Mouse (Mus musculus): Measurements from ENCODE around the gene Gm14137. TPM values are rescaled to one million over a fixed set of nuclear protein-coding genes. Genes with fewer than 3 reads are reported as not detected.

The Gm14137 gene
- polyA plus RNA-seq, 1 experiment from 2014 or later = 0.29 TPM

GRCm38 (mm10) chr2:119157836-119158235 is 16.5 kb upstream of the Gm14137 start:
- no peak overlapping the region for H3K4me2 ChIP-seq
- H3K9me3 ChIP-seq (replicated peaks) = no peaks in the 10 kb centered on the region
- no peaks in the 10 kb centered on the region for H3K27me3 ChIP-seq
- H3K27ac ChIP-seq = no peak overlapping the region
- no peak overlapping the region for H3K9ac ChIP-seq
- ATAC-seq (replicated peaks; ENCODE audit: insufficient number of reproducible peaks, insufficient read depth, low FRiP score, low read depth) = no peak
- peaks cover 22% of the 10 kb centered on the region for H3K4me1 ChIP-seq (replicated peaks)
- peaks cover 14% of the 10 kb centered on the region for H3K36me3 ChIP-seq
- no peak overlapping the region for H3K4me3 ChIP-seq

DNA sequence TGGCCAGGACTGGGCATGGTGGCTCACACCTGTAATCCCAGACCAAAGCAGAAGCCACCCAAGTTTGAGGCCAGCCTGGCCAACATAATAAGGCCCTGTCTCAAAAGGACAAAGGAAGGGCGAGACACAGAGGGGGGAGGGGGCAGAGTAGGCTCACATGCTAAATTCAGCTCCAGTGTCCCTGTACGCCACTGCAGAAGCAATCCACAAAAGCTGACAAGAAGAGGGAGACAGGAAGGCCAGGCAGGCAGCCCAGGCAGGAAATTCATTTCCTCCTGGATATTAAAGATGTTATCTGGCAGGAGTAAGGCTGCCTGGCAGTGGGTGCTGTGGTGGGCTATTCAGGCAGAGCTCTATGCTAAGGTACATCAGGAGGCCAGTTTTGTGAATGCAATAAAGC is 13.1 kb upstream of the Gm14137 start:
- WGBS = 22% methylated on average over 2 of the region's 2 CpGs
- Histone ChIP-seq H3K36me3 (no peaks in the 10 kb centered on the region), H3K27ac (peak overlapping the region; percentile 31), H3K4me3 (no peak overlapping the region), H3K9me3 (replicated peaks) (no peaks in the 10 kb centered on the region), H3K27me3 (peaks cover 9% of the 10 kb centered on the region; the same call in 1 of the 2 replicates), H3K9ac (no peak overlapping the region), H3K4me1 (replicated peaks) (peaks cover 11% of the 10 kb centered on the region), H3K4me2 (no peak overlapping the region)
- no peak for ATAC-seq (replicated peaks; ENCODE audit: insufficient number of reproducible peaks, insufficient read depth, low FRiP score, low read depth)

DNA sequence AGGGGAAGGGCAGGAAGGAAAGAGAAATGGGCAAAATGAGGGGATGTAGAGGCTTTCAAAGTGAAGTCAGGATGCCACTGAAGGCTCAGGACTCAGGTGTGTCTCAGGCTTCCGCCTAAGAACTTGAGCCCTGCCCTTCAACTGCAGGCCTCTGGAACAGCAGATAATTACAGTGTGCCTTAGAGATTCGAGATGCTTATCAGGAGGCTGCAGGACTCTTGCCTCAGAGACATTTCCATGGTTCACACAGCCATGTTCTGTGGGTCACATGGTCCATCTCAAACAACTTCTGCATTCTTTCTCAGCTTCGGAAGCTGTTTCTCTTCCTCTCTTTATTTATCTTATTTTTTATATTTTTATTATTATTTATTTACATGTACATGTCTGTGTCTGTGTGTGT is 11.2 kb upstream of the Gm14137 start:
- Histone ChIP-seq H3K4me2 (no peak overlapping the region), H3K9me3 (replicated peaks) (no peaks in the 10 kb centered on the region), H3K27ac (no peak overlapping the region), H3K4me1 (replicated peaks) (peaks cover 23% of the 10 kb centered on the region), H3K27me3 (peaks cover 20% of the 10 kb centered on the region), H3K36me3 (no peaks in the 10 kb centered on the region), H3K9ac (no peak overlapping the region), H3K4me3 (no peak overlapping the region)
- no peak for ATAC-seq (replicated peaks; ENCODE audit: insufficient number of reproducible peaks, insufficient read depth, low FRiP score, low read depth)
- WGBS = 59% methylated on average over 3 of the region's 3 CpGs

GRCm38 (mm10) chr2:119163999-119164398 is 10.3 kb upstream of the Gm14137 start:
- H3K9me3 ChIP-seq (replicated peaks) = no peaks in the 10 kb centered on the region
- no peaks in the 10 kb centered on the region for H3K36me3 ChIP-seq
- H3K4me1 ChIP-seq (replicated peaks) = peaks cover 23% of the 10 kb centered on the region
- H3K27ac ChIP-seq = no peak overlapping the region
- 82% methylated on average over 4 of the region's 4 CpGs for WGBS
- H3K9ac ChIP-seq = no peak overlapping the region
- no peak overlapping the region for H3K4me2 ChIP-seq
- ATAC-seq (replicated peaks; ENCODE audit: insufficient number of reproducible peaks, insufficient read depth, low FRiP score, low read depth) = no peak
- no peak overlapping the region for H3K4me3 ChIP-seq
- H3K27me3 ChIP-seq = peaks cover 21% of the 10 kb centered on the region

DNA sequence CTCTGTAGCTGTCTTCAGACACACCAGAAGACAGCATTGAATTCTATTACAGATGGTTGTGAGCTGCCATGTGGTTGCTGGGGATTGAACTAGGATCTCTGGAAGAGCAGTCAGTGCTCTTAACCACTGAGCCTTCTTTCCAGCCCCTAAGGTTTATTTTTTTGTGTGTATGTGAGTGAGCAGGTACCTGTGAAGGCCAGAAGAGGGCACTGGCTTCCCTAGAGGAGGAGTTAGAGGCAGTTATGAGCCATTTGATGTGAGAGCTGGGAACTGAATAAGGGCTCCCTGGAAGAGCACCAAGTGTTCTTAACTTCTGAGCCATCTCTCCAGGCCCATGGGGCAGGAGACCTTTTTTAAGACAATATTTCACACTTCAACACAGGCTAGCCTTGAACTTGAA is 8.9 kb upstream of the Gm14137 start:
- Histone ChIP-seq H3K27me3 (peaks cover 21% of the 10 kb centered on the region), H3K9ac (no peak overlapping the region)

DNA sequence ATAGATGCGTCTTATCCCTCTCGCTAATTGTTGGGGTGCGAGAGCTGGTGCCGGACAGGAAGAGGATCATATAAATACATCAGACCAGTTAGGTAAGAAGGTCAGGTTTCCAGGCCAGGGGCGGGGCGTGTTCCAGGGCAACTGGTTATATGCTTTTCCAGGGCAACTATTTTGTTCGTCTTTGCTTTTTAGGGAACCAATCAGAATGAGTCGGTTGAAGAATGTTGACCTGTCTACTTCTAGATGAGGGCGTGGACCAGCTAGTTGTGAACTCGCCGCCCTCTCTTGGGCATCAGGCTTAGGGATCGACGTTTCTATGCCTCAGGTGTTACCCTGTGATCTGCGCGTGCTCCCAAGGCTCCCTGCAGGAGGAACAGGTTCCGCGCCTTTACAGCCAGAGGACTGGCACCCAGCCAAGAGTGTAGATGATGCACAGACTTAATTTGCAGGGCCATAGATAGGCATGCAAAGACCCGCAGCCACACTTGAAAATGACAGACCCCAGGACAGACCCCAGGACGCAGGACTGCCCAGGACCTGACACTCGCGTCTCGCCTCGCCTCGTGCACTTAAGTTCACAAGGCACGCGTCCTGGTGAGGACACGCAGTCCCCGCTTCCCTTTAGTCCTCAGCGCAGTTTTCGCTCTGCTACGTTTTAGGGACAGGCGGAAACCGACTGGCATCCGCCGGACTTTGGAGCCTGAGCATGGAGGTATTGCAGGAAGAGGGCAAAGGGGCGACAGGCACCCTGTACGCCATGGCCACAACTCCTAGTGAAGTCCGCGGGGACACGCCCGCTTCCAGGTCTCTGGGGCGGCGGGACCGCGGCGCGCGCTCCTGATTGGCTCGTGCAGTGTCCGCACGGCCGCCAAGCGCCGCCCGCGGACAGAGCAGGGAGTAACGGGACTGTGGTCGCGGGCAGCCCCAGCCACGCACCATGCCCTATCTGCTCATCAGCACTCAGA is 7.1 kb upstream of the Gm14137 start, which contains the start of gene Gchfr:
Gchfr (plus strand) TSS at position 873 of the 965 bp plus-strand sequence.
- WGBS = under 1% methylated on average over 60 of the region's 60 CpGs
- Histone ChIP-seq H3K4me2 (peak within 1 kb of the TSS; percentile 98), H3K4me1 (replicated peaks) (peaks cover 19% of the 10 kb centered on the region), H3K9me3 (replicated peaks) (no peaks in the 10 kb centered on the region), H3K27me3 (peaks cover 21% of the 10 kb centered on the region), H3K9ac (peak within 1 kb of the TSS; percentile 53), H3K4me3 (peak within 1 kb of the TSS; percentile 61), H3K36me3 (no peaks in the 10 kb centered on the region; the same call in 1 of the 2 replicates), H3K27ac (no peak within 1 kb of the TSS)
- ATAC-seq (replicated peaks; ENCODE audit: insufficient number of reproducible peaks, insufficient read depth, low FRiP score, low read depth) = peak; percentile 78

More for the DNA sequence above, 8.9 kb upstream of the Gm14137 start:
- Histone ChIP-seq H3K4me1 (replicated peaks) (peaks cover 23% of the 10 kb centered on the region), H3K9me3 (replicated peaks) (no peaks in the 10 kb centered on the region), H3K4me2 (no peak overlapping the region), H3K27ac (no peak overlapping the region), H3K4me3 (no peak overlapping the region), H3K36me3 (no peaks in the 10 kb centered on the region)
- no peak for ATAC-seq (replicated peaks; ENCODE audit: insufficient number of reproducible peaks, insufficient read depth, low FRiP score, low read depth)

- Histone ChIP-seq H3K27me3 (peaks cover 21% of the 10 kb centered on the region), H3K9me3 (replicated peaks) (no peaks in the 10 kb centered on the region), H3K36me3 (no peaks in the 10 kb centered on the region; the same call in 1 of the 2 replicates), H3K27ac (no peak overlapping the region), H3K9ac (peak overlapping the region; percentile 53), H3K4me1 (replicated peaks) (peaks cover 25% of the 10 kb centered on the region), H3K4me2 (peak overlapping the region; percentile 98), H3K4me3 (peak overlapping the region; percentile 61)
- WGBS = 3% methylated on average over 26 of the region's 26 CpGs
- ATAC-seq (replicated peaks; ENCODE audit: insufficient number of reproducible peaks, insufficient read depth, low FRiP score, low read depth) = no peak
Observed at GRCm38 (mm10) chr2:119167866-119168256, 6.4 kb upstream of the Gm14137 start.

GRCm38 (mm10) chr2:119170282-119170681 is 4.0 kb upstream of the Gm14137 start:
- H3K4me3 ChIP-seq = no peak overlapping the region
- ATAC-seq (replicated peaks; ENCODE audit: insufficient number of reproducible peaks, insufficient read depth, low FRiP score, low read depth) = no peak
- H3K9me3 ChIP-seq (replicated peaks) = no peaks in the 10 kb centered on the region
- H3K9ac ChIP-seq = no peak overlapping the region
- H3K4me1 ChIP-seq (replicated peaks) = peaks cover 40% of the 10 kb centered on the region
- no peaks in the 10 kb centered on the region; the same call in 1 of the 2 replicates for H3K36me3 ChIP-seq
- WGBS = 82% methylated on average over 2 of the region's 2 CpGs
- no peak overlapping the region for H3K27ac ChIP-seq
- peaks cover 20% of the 10 kb centered on the region for H3K27me3 ChIP-seq
- no peak overlapping the region for H3K4me2 ChIP-seq

GRCm38 (mm10) chr2:119171574-119171973 is 2.7 kb upstream of the Gm14137 start:
- no peaks in the 10 kb centered on the region; the same call in 1 of the 2 replicates for H3K36me3 ChIP-seq
- no peak for ATAC-seq (replicated peaks; ENCODE audit: insufficient number of reproducible peaks, insufficient read depth, low FRiP score, low read depth)
- H3K27ac ChIP-seq = no peak overlapping the region
- 42% methylated on average over 8 of the region's 8 CpGs for WGBS
- H3K27me3 ChIP-seq = peaks cover 11% of the 10 kb centered on the region
- no peak overlapping the region for H3K4me2 ChIP-seq
- H3K4me3 ChIP-seq = no peak overlapping the region
- no peaks in the 10 kb centered on the region for H3K9me3 ChIP-seq (replicated peaks)
- H3K9ac ChIP-seq = no peak overlapping the region
- H3K4me1 ChIP-seq (replicated peaks) = peaks cover 39% of the 10 kb centered on the region

- H3K4me3 ChIP-seq = no peak overlapping the region
- no peak overlapping the region for H3K9ac ChIP-seq
- peak overlapping the region; percentile 56 for H3K4me2 ChIP-seq
- H3K9me3 ChIP-seq (replicated peaks) = no peaks in the 10 kb centered on the region
- peaks cover 7% of the 10 kb centered on the region for H3K27me3 ChIP-seq
- H3K36me3 ChIP-seq = no peaks in the 10 kb centered on the region; the same call in 1 of the 2 replicates
- H3K27ac ChIP-seq = peak overlapping the region; percentile 17; the same call in 1 of the 2 replicates
- WGBS = 82% methylated on average over 7 of the region's 7 CpGs
- peaks cover 30% of the 10 kb centered on the region for H3K4me1 ChIP-seq (replicated peaks)
- ATAC-seq (replicated peaks; ENCODE audit: insufficient number of reproducible peaks, insufficient read depth, low FRiP score, low read depth) = no peak
Observed at GRCm38 (mm10) chr2:119172446-119172845, 1.9 kb upstream of the Gm14137 start.

DNA sequence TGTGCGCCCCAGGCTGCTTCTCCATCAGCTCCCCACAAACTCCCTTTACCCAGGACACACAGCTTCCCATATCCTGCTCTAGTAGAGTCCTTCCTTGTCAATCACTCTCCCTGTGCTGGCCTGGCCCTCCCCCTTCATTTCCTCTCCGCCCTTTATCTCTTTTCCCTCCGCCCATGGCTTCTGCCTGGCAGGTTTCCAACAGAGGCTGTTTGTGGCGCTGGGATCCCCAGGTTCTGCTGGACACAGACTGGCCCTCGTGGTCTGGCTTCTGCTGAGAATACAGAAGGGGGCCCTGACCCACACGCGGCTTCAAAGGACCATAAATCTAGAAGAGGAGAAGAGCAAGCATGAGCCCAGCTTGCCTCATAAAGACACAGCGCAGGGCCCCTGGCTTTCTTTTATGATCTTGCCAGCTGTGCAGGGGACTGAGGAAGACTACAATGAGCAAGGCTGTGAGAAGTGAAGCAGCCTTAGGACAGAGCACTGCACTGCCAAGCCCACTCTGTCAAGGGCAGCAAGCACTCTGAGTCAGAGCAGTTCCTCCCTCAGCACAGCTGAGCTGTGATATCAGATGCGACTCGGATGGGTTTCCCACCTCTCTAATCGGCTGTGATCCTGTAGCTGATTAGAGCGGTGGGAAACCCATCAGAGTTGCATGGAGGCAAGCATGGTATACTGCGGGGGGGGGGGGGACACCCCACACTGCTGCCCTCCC is 1.3 kb upstream of the Gm14137 start:
- H3K36me3 ChIP-seq = no peaks in the 10 kb centered on the region; the same call in 1 of the 2 replicates
- 14% methylated on average over 13 of the region's 13 CpGs for WGBS
- H3K9ac ChIP-seq = peak overlapping the region; percentile 40
- peak overlapping the region; percentile 56 for H3K4me2 ChIP-seq
- peaks cover 25% of the 10 kb centered on the region for H3K4me1 ChIP-seq (replicated peaks)
- peak; percentile 65 for ATAC-seq (replicated peaks; ENCODE audit: insufficient number of reproducible peaks, insufficient read depth, low FRiP score, low read depth)
- H3K4me3 ChIP-seq = peak overlapping the region; percentile 18; the same call in 1 of the 2 replicates
- H3K27me3 ChIP-seq = peaks cover 3% of the 10 kb centered on the region
- H3K27ac ChIP-seq = peak overlapping the region; percentile 65
- H3K9me3 ChIP-seq (replicated peaks) = no peaks in the 10 kb centered on the region

Data from heart, embryonic 15.5 days (tissue).